Mouse (Mus musculus) 416B (cell line): ENCODE data around the gene Pdpn.

ENCODE experiments used
- DNase-seq: peaks from one replicate; pipeline ENCODE4 v3.0.0; 2011; ENCODE audit warnings: low read depth

Gene Pdpn

DNA sequence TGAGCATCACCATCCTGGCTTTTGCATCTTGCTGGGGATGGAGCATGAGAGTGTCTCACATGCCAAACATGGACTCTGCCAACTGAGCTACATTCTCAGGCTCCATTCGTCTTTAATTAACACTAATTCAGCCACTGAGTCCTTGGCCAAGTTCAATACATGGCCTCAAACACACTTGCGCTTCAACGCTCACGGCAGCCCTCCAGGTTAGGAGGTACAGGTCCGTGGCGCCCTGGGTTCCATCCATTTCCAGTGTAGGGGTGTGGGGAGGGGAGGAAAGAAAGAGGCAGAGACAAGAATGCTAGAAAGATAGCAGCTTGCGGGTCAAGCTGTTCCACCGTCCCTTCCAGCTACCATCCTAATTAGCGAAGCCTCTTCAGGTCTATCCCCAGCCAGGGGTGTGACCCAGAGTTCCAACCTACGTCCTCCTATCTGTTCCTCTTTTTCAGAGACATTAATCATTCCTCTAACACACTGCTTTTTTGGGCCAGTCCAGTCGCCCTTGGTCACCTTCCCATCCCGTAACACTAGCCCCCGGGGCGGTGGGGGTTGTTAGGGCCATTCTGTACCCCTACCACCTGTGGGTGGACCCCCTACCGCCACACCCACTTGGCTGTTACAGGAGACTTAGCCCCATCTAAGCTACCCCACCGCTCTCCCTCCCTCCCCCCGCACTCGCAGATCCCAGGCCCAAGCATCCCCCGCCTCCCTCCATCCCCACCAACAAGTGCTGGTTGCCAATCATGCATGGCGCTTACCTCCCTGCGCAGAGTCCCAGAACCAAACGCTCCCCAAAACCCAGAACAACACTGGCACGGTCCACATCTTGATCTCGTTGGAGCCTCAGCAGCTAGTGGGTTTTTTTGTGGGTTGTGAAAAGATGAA is 691 bp downstream of the Pdpn start:
- DNase-seq: no peak

- no peak for DNase-seq
Measured at GRCm38 (mm10) chr4:143297016-143297556, 2.3 kb downstream of the Pdpn start.

- no peak for DNase-seq
Measured at GRCm38 (mm10) chr4:143296153-143296552, 3.2 kb downstream of the Pdpn start.

DNA sequence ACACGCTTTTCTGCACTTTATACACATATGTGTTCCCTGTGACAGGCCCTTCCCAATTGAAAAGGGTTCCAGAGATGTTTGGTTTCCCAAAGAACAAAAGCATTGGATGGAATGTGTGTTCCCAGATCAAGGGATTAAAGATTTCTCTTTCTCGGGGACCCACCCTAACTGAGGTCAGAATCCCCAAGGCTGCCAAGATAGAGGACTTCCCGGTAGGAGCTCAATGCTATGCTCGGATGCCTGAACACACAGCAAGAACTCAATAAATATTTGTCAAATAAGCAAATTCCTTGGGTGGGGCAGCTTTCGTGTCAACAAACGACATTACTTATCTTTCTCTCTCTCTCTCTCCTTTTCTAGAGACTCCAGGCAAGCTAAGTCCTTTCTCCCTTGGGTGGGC is 5.0 kb downstream of the Pdpn start:
- DNase-seq: no peak

- peak; percentile 8 for DNase-seq
Measured at GRCm38 (mm10) chr4:143288880-143289279, 10.5 kb downstream of the Pdpn start.

GRCm38 (mm10) chr4:143288473-143288872 is 10.9 kb downstream of the Pdpn start:
- peak; percentile 24 for DNase-seq

DNA sequence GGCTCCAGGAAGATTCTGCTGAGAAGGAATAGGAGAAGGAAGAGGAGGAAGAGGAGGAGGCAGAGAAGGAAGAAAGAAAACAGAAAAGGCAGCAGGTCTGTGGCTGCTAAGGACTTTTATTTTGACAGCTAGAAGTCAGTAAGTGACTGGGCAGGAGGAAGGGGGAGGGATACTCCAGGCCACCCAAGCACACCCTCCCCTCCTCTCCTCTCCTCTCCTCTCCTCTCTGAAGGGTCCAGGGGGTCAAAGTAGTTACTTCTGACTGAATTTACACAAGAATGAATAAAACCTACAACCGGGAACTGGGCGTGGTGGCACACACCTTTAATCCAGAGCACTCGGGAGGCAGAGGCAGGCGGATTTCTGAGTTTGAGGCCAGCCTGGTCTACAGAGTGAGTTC is 12.3 kb downstream of the Pdpn start:
- no peak for DNase-seq

- peak; percentile 3 for DNase-seq
Measured at GRCm38 (mm10) chr4:143280166-143280565, 19.2 kb downstream of the Pdpn start.

DNA sequence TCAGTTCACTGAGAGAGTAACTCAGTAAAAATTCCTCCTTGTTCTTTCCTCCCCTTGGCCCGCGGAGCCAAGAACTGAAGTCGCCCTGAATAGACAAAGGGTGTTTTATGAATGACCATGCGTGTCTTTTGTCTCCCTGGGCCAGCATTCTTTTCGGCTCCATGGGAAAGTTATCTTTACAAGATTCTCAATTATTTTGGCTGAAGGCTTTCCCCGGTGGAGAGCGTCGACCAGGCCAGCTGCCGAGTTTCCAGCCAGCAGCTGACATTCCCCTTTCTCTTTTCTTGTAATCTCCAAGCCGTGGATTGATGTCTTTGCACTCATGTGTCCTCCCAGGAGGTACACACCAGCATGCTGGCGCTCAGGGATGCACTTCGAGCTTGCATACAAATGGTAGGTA is 19.7 kb downstream of the Pdpn start:
- DNase-seq: no peak

DNA sequence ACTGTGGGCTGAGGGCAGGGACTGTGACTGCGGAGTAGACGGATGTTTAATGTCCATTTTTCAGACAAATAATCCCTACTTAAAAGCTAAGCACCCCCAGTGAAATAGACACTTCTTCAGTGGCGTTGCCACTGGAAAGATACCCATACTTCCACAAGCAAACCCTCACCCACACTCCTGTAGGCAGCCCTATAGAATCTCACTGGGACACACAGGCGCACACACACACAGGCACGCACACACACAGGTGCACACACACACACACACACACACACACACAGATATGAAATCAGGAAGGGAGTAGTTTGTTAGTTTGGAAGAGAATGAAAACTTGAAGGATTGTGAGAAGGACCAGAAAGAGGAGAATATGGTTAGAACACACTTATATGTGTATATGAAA is 20.3 kb downstream of the Pdpn start:
- no peak for DNase-seq

DNA sequence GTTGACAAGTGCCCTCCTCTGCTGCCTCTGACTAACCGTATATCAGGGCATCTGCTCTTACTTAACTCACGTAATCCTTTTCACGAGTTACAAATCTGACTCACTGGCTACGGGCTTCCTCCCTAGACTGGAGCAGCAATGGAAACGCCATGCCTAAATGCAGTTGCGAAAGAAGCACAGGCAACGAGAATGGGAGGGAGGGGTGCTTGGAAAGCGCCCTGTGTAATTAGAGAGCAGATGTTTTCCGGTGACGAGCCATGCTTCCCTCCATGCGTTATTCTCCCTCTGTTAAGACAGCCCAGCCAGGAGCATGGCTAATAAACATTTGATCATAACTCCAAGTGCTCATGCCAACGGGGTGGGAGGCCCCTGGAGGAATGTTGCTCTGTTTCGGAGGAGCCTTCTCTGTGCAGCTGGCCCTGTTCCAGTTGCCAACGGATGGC is 20.9 kb downstream of the Pdpn start:
- peak; percentile 27 for DNase-seq

GRCm38 (mm10) chr4:143277319-143277718 is 22.0 kb downstream of the Pdpn start:
- DNase-seq: peak; percentile 37

- DNase-seq: peak; percentile 7
Measured at GRCm38 (mm10) chr4:143271571-143271970, 27.8 kb downstream of the Pdpn start.

GRCm38 (mm10) chr4:143270903-143271302 is 28.5 kb downstream of the Pdpn start:
- DNase-seq: no peak

GRCm38 (mm10) chr4:143262696-143263095 is 36.7 kb downstream of the Pdpn start:
- no peak for DNase-seq

- no peak for DNase-seq
Measured at GRCm38 (mm10) chr4:143259718-143260349, 39.5 kb downstream of the Pdpn start.

DNA sequence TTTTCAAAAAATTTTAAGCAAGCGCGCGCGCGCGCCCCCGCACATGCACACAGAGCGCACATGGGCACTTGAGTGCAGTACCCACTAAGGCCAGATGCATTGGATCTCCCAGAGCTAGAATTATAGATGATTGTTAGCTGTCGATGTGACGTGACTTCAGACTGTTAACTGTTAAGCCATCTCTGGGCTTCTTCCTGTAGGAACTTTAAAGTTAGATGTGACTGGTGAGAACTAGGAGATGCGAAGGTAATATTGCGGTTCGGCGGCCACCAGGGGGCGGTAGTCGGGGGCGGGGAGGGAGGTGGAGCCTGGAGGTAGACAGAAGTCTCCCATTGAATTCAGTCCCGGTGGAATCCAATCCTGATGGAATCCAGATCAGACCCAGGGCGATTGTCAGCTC is 40.8 kb downstream of the Pdpn start:
- DNase-seq: no peak

DNA sequence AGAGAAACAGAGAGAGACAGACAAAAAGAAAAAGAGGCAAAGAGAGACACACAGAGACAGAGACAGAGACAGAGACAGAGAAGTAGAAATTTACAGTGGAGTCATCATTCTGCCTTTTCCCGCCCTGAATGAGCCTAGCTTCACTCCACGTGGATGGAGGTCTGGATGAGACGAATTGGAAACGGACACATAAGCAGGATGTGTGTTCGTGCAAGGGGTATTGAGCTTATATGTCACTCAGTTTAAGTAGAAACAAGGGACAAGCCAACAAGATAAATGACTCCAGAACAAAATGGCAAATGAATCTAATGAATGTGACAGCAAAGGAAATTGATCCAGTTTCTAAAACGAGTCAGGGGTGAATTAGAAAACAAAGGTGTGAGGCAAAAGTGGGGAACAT is 41.4 kb downstream of the Pdpn start:
- DNase-seq: no peak

GRCm38 (mm10) chr4:143255541-143255940 is 43.8 kb downstream of the Pdpn start:
- no peak for DNase-seq

DNA sequence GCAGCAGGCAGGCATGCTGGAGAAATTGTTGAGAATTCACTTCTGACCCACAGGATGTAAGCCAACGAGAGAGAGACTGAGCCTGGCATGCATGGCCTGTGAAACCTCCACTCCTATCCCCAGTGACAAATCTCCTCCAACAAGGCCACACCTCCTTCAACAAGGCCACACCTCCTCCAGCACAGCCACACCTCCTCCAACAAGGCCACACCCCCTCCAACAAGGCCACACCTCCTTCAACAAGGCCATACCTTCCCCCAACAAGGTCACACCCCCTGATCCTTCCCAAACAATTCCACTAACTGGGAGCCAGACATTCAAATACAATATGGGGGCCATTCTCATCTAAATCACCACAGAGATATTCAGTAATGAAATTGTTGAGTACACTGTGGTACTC is 46.0 kb downstream of the Pdpn start:
- DNase-seq: no peak

- DNase-seq: peak; percentile 4
Measured at GRCm38 (mm10) chr4:143248050-143248449, 51.3 kb downstream of the Pdpn start.

- no peak for DNase-seq
Measured at GRCm38 (mm10) chr4:143241294-143241693, 58.1 kb downstream of the Pdpn start.

DNA sequence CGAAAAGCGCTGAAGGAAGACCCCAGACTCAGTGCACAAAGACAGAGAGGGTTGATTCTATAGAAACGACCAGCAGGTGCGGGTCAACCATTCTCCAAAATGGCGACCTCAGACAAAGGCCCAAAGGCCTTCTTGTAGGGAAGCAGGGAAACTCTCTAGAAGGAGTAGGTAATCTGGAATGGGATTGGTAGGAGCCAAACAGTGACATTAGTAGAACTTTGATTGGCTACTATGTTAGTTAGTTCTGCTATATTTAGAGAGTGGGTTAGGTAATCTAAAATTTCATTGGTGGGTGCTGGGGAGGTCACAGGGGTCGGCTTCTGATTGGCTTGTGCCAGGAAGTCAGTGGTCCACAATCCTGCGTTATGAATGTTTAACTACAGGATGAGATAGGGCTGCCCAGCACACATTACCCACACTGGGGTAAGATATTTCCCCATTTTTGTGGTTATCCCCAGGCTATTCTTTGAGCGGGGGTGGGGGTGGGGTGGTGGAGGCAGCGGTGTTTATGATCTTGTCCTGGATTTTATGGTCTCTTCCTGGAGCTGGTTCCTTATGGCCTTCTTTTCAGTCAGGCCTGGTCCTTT is 59.7 kb downstream of the Pdpn start:
- peak; percentile 72 for DNase-seq
